Mouse (Mus musculus) neural tube, embryonic 14.5 days (tissue): ENCODE results near the gene Cul9. TPM values are rescaled to one million over a fixed set of nuclear protein-coding genes. Genes with fewer than 3 reads are reported as not detected.

Experiments
- ATAC-seq: fragments of 200-750 bp; cut with Nextera tagmentation; 2 replicates; pipeline ENCODE4 v1.8.0; 2017; ENCODE audit warnings: low read depth, mild to moderate bottlenecking, moderate TSS enrichment, moderate library complexity
- H3K27ac ChIP-seq: fragments of 300-500 bp; sonication (generic); 2 replicates; pipeline ENCODE4 v1.5.1; 2014; ENCODE audit warnings: low read depth, mild to moderate bottlenecking, control low read depth, low read length, moderate library complexity, mixed read lengths
- H3K27me3 ChIP-seq: fragments of 300-500 bp; sonication (generic); 2 replicates; pipeline ENCODE4 v1.6.1; 2014; ENCODE audit warnings: low read length; ENCODE audit not compliant: control insufficient read depth, insufficient read depth
- H3K36me3 ChIP-seq: fragments of 300-500 bp; sonication (generic); 2 replicates; pipeline ENCODE4 v1.6.1; 2014; ENCODE audit warnings: low read length, mixed read lengths; ENCODE audit not compliant: control insufficient read depth, insufficient read depth
- H3K4me1 ChIP-seq: fragments of 300-500 bp; sonication (generic); 2 replicates; pipeline ENCODE4 v1.6.1; 2014; ENCODE audit warnings: low read length; ENCODE audit not compliant: control insufficient read depth, insufficient read depth
- H3K4me2 ChIP-seq: fragments of 300-500 bp; sonication (generic); 2 replicates; pipeline ENCODE4 v1.6.1; 2014; ENCODE audit warnings: mild to moderate bottlenecking, low read depth, low read length, control low read depth
- H3K4me3 ChIP-seq: fragments of 300-500 bp; sonication (generic); 2 replicates; pipeline ENCODE4 v1.5.1; 2014; ENCODE audit warnings: low read depth, low read length, control low read depth, mixed read lengths
- H3K9ac ChIP-seq: fragments of 300-500 bp; sonication (generic); replicated peaks from 2 replicates; pipeline ENCODE4 v1.6.1; 2014; ENCODE audit warnings: low read depth, mild to moderate bottlenecking, control low read depth, low read length, mixed read lengths
- H3K9me3 ChIP-seq: fragments of 300-500 bp; sonication (generic); 2 replicates; pipeline ENCODE4 v1.6.1; 2016; ENCODE audit warnings: low read length; ENCODE audit not compliant: control insufficient read depth
- WGBS: fragments of 180-500 bp; shearing (Covaris S2); extraction: QIAGEN DNeasy Blood & Tissue Kit; methylation state at CpG from one replicate; pipeline ENCODE4 v1.1.7; 2014; 5-methylcytosine and 5-hydroxymethylcytosine counted together
- polyA plus RNA-seq: library from polyadenylated mRNA; unstranded; fragments of >200 nt; fragmentation: Nextera tagmentation; extraction: Ambion mirVana; gene quantifications from 2 replicates; pipeline ENCODE4 v1.2.1, GENCODE M21; 2014

Cul9 gene
- polyA plus RNA-seq: 15.7 and 18.5 TPM in 2 replicates

DNA sequence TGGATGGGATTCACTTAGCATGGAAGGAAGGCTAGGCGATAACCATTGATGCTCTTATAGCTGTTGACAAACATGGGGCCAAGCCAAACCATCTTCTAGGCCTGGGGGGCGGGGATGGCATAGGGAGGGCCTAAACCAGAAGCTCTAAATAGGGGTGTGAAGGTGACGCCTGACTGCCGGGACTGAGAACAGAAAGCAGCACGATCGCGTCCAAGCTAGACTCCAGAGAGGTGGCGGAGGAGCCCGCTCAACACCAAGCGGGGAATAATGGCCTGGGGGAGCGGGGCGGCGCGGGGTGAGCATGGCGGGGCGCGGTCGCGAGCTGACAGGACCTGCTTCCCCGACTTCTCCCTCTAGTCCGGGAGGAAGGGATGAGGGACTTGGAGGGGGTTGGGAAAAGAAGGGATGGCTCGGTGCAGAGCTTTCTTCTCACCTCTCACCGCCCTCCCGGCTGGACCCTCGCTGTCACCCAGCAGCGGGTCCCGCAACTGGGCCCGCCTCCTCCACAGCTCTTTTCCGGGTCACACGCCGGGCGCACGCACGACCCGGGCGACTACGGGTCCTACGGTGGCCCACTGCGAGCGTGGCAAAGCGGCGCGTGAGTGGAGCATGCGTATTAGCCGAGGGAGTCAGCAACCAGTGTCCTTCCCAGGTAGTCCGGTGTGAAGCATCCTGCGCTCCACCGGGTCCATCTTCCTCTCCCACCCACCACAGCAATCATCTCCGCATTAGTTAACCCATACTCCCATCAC lies at the start of gene Cul9:
Cul9 (minus strand) TSS at position 576 of the 752 bp plus-strand sequence.
- Histone ChIP-seq H3K27me3 (no peaks in the 10 kb centered on the region), H3K4me1 (peaks cover 10% of the 10 kb centered on the region; the same call in 1 of the 2 replicates), H3K9me3 (no peaks in the 10 kb centered on the region), H3K4me3 (peak within 1 kb of the TSS; percentile 74), H3K9ac (peak within 1 kb of the TSS; percentile 83), H3K4me2 (peak within 1 kb of the TSS; percentile 46), H3K27ac (no peak within 1 kb of the TSS), H3K36me3 (peaks cover 25% of the 10 kb centered on the region)
- peak; percentile 91 for ATAC-seq
- WGBS: 2% methylated on average over 38 of the region's 49 CpGs

DNA sequence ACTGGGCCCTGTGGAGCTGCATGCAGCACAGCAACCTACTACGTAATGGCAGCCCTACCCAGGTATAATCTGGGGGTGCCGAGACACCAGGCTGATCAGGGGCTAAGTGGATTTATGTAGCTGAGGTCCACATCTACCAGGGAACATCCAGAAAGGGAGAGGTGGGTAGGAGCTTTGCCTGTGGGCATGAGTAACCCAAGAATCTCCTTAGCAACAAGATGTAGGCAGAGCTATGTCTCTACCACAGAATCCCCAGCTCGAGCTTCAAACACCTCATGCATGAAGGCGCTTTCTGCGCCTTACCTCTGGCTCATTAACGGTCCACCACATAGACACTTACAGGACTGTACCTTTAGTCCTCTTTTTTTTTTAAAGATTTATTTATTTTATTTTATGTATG lies 49.1 kb upstream of the Cul9 start:
- Histone ChIP-seq H3K36me3 (0 out of 2 replicates have a peak, but pooled peaks cover under 1% of the 10 kb centered on the region), H3K27ac (no peak overlapping the region), H3K4me2 (no peak overlapping the region), H3K4me3 (no peak overlapping the region), H3K9me3 (no peaks in the 10 kb centered on the region), H3K9ac (no peak overlapping the region), H3K27me3 (no peaks in the 10 kb centered on the region), H3K4me1 (no peaks in the 10 kb centered on the region)
- no peak for ATAC-seq
- WGBS: 78% methylated on average over 6 of the region's 6 CpGs

DNA sequence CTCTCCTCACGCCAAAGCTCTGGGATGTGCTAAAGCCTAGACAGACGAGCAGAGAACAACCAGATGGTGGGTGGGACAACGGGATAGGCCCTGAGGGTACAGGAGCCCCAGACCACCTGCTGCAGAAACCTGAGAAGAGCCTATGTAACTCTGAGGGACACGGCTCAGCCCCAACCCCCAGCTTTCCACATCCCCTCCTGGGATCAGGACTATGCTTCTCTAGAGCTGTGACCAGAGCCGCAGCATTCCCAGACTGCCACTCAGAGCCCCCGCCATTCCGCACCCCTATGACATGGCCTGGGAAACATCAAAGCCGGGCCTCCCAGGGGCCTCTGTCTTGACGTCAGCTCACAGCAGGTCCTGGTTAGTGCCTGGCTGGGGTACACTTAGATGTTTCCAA lies 48.4 kb upstream of the Cul9 start:
- ATAC-seq: peak; percentile 34; the same call in 1 of the 2 replicates
- WGBS: 48% methylated on average over 9 of the region's 9 CpGs
- Histone ChIP-seq H3K4me2 (no peak overlapping the region), H3K4me1 (no peaks in the 10 kb centered on the region), H3K9me3 (no peaks in the 10 kb centered on the region), H3K27me3 (no peaks in the 10 kb centered on the region), H3K9ac (no peak overlapping the region), H3K36me3 (0 out of 2 replicates have a peak, but pooled peaks cover 8% of the 10 kb centered on the region), H3K27ac (no peak overlapping the region; the same call in 1 of the 2 replicates), H3K4me3 (no peak overlapping the region)

DNA sequence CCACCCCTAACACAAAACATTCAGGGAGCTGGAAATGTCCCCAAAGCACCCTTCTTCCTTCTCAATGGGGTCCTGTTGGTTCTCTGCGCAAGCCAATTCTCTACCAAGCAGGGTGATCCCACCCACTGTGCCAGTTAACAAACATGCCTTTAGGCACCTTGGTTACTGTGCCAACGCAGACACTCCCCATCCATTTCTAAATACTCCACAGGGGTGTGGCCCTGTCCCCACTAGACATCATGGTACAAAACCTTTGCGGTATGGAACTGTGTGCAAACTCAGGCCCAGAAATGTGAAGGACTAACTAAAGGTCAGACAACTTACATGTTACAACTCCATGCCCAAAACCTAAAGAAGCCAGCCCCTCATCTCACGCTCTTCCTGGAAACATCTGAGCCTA lies 46.9 kb upstream of the Cul9 start:
- no peak overlapping the region for H3K4me2 ChIP-seq
- H3K9ac ChIP-seq: no peak overlapping the region
- H3K4me1 ChIP-seq: no peaks in the 10 kb centered on the region
- no peaks in the 10 kb centered on the region for H3K9me3 ChIP-seq
- H3K27ac ChIP-seq: no peak overlapping the region
- H3K4me3 ChIP-seq: no peak overlapping the region
- 82% methylated on average over 4 of the region's 4 CpGs for WGBS
- no peaks in the 10 kb centered on the region for H3K27me3 ChIP-seq
- peaks cover 21% of the 10 kb centered on the region; the same call in 1 of the 2 replicates for H3K36me3 ChIP-seq
- no peak for ATAC-seq

GRCm38 (mm10) chr17:46591406-46591805 lies 45.2 kb upstream of the Cul9 start:
- no peaks in the 10 kb centered on the region for H3K27me3 ChIP-seq
- no peak overlapping the region for H3K4me2 ChIP-seq
- WGBS: 83% methylated on average over 19 of the region's 19 CpGs
- H3K36me3 ChIP-seq: peaks cover 33% of the 10 kb centered on the region
- no peak overlapping the region for H3K4me3 ChIP-seq
- H3K27ac ChIP-seq: no peak overlapping the region
- H3K9ac ChIP-seq: no peak overlapping the region
- no peak for ATAC-seq
- no peaks in the 10 kb centered on the region for H3K9me3 ChIP-seq
- no peaks in the 10 kb centered on the region for H3K4me1 ChIP-seq

- Histone ChIP-seq H3K9ac (no peak overlapping the region), H3K27ac (no peak overlapping the region), H3K4me1 (no peaks in the 10 kb centered on the region), H3K27me3 (no peaks in the 10 kb centered on the region), H3K4me2 (no peak overlapping the region), H3K36me3 (peaks cover 41% of the 10 kb centered on the region), H3K4me3 (no peak overlapping the region), H3K9me3 (no peaks in the 10 kb centered on the region)
- WGBS: 94% methylated on average over 7 of the region's 7 CpGs
- no peak for ATAC-seq
These were observed 44.3 kb upstream of the Cul9 start for GRCm38 (mm10) chr17:46590439-46590838.

- no peak overlapping the region for H3K27ac ChIP-seq
- peaks cover 45% of the 10 kb centered on the region for H3K36me3 ChIP-seq
- H3K9ac ChIP-seq: no peak overlapping the region
- no peak overlapping the region for H3K4me2 ChIP-seq
- no peaks in the 10 kb centered on the region for H3K9me3 ChIP-seq
- H3K4me3 ChIP-seq: no peak overlapping the region
- H3K4me1 ChIP-seq: no peaks in the 10 kb centered on the region
- 92% methylated on average over 16 of the region's 16 CpGs for WGBS
- no peak for ATAC-seq
- H3K27me3 ChIP-seq: no peaks in the 10 kb centered on the region
These were observed 43.6 kb upstream of the Cul9 start for GRCm38 (mm10) chr17:46589635-46590314.

DNA sequence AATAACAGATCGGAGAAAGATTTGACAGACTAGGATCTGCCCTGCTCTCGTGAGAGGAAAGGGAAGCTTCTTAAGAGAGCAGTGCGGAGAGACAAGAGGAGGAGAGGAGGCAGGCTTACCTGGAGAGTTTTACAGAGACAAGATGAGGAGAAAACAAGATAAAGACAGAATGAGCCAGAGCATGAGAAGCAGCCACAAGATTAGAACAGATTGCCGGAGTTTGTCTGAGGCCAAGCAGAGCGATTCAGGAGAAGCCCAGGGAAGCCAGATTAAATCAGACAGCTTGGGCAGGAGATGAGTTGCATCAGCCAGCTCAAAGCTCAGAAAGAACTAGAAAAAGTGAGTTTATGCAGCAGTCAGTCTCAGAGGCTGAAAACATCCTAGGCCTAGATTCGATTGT lies 42.7 kb upstream of the Cul9 start:
- no peak overlapping the region for H3K9ac ChIP-seq
- no peak overlapping the region for H3K4me2 ChIP-seq
- peaks cover 45% of the 10 kb centered on the region for H3K36me3 ChIP-seq
- H3K4me3 ChIP-seq: no peak overlapping the region
- no peak overlapping the region for H3K27ac ChIP-seq
- no peaks in the 10 kb centered on the region for H3K9me3 ChIP-seq
- 97% methylated on average over 6 of the region's 6 CpGs for WGBS
- no peak for ATAC-seq
- H3K4me1 ChIP-seq: no peaks in the 10 kb centered on the region
- no peaks in the 10 kb centered on the region for H3K27me3 ChIP-seq

- Histone ChIP-seq H3K27ac (no peak overlapping the region), H3K4me1 (no peaks in the 10 kb centered on the region), H3K9me3 (no peaks in the 10 kb centered on the region), H3K9ac (no peak overlapping the region), H3K4me3 (no peak overlapping the region), H3K4me2 (no peak overlapping the region), H3K36me3 (peaks cover 45% of the 10 kb centered on the region), H3K27me3 (no peaks in the 10 kb centered on the region)
- ATAC-seq: no peak
- 94% methylated on average over 9 of the region's 9 CpGs for WGBS
These were observed 42.0 kb upstream of the Cul9 start for GRCm38 (mm10) chr17:46588173-46588572.
